Mouse (Mus musculus) limb, embryonic 10.5 days (tissue): ENCODE results near the gene Iqcf3. TPM values are rescaled to one million over a fixed set of nuclear protein-coding genes. Genes with fewer than 3 reads are reported as not detected.
"Not testable (repeated sequence)": the region's sequence is repeated elsewhere in the genome, so short reads cannot be mapped to it uniquely, and the experiment has no call there.

Experiments
- DNase-seq: peaks from one replicate; pipeline ENCODE4 v3.0.0-alpha.2; 2017; ENCODE audit warnings: low spot score
- H3K27ac ChIP-seq: fragments of 300-500 bp; sonication (generic); 2 replicates; pipeline ENCODE4 v1.5.1; 2016; ENCODE audit warnings: mild to moderate bottlenecking
- H3K27me3 ChIP-seq: fragments of 300-500 bp; sonication (generic); 2 replicates; pipeline ENCODE4 v1.6.1; 2016; ENCODE audit warnings: low read depth, mild to moderate bottlenecking; ENCODE audit not compliant: poor library complexity, severe bottlenecking
- H3K36me3 ChIP-seq: fragments of 300-500 bp; sonication (generic); 2 replicates; pipeline ENCODE4 v1.6.1; 2016; ENCODE audit warnings: mild to moderate bottlenecking, moderate library complexity
- H3K4me1 ChIP-seq: fragments of 300-500 bp; sonication (generic); 2 replicates; pipeline ENCODE4 v1.6.1; 2016
- H3K4me3 ChIP-seq: fragments of 300-500 bp; sonication (generic); 2 replicates; pipeline ENCODE4 v1.5.1; 2016; ENCODE audit warnings: mild to moderate bottlenecking, moderate library complexity
- H3K9me3 ChIP-seq: fragments of 300-500 bp; sonication (generic); replicated peaks from 2 replicates; pipeline ENCODE4 v1.6.1; 2016; ENCODE audit warnings: mild to moderate bottlenecking
- WGBS: fragments of 180-500 bp; shearing (Covaris S2); methylation state at CpG from one replicate; pipeline ENCODE4 v1.1.7; 2016; 5-methylcytosine and 5-hydroxymethylcytosine counted together
- polyA plus RNA-seq: library from polyadenylated mRNA; unstranded; fragments of >200 nt; fragmentation: Nextera tagmentation; extraction: Ambion mirVana; gene quantifications from 2 replicates; pipeline ENCODE4 v1.2.1, GENCODE M21; 2016

Iqcf3 gene
- polyA plus RNA-seq: not detected in 2 replicates

DNA sequence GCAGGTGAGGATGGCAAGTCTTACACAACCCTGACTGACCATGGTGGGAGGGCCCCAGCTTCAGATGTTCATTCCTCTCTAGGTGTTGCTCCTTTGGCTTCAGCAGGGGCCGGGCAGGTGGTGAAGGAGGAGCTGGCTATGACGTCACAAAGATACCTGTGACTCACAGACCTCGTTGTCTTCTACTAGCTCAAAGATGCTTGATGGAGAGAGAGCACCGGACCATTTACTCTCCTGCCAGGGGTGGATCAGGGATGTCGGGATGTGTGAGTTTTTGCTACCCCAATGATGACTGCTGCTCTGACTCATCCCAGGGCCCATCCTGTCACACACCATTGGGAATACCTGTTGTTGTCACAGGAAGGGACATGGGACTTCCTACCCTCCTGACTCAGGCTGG, at the start of gene Iqcf3:
Gene Iqcf3 (minus strand): TSS at position 101 of the 400 bp plus-strand sequence.
- Histone ChIP-seq H3K9me3 (no peaks in the 10 kb centered on the region), H3K4me3 (no peak within 1 kb of the TSS), H3K27me3 (no peaks in the 10 kb centered on the region), H3K36me3 (no peaks in the 10 kb centered on the region), H3K4me1 (0 out of 2 replicates have a peak, but pooled peaks cover 3% of the 10 kb centered on the region), H3K27ac (no peak within 1 kb of the TSS)
- 90% methylated on average over 5 of the region's 5 CpGs for WGBS
- DNase-seq: no peak

- Histone ChIP-seq H3K27ac (no peak overlapping the region), H3K4me3 (no peak overlapping the region), H3K36me3 (no peaks in the 10 kb centered on the region), H3K4me1 (no peaks in the 10 kb centered on the region), H3K27me3 (no peaks in the 10 kb centered on the region), H3K9me3 (no peaks in the 10 kb centered on the region)
- no peak for DNase-seq
- 86% methylated on average over 4 of the region's 4 CpGs for WGBS
These were observed 49.3 kb upstream of the Iqcf3 start for GRCm38 (mm10) chr9:106610727-106611126.

DNA sequence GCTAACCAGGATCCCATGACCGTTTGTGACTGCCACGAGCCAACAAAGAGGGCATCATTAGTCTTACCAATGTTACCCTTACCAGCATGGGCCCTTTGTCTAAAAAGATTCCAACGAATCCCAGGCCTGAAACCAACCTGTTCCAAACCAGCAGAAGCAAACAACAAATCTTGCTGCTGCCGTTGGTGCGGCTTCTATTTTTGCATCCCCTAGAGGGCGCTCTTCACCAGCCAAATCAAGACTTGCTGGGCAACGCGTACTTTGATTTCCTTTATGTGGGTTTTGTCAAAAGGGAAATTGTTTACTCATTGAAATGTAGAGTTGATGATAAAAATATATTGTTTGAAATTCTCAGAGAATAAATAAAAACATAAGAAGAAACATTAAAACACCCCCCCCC, 39.1 kb upstream of the Iqcf3 start:
- Histone ChIP-seq H3K4me1 (peaks cover 3% of the 10 kb centered on the region; the same call in 1 of the 2 replicates), H3K27me3 (no peaks in the 10 kb centered on the region), H3K4me3 (no peak overlapping the region), H3K9me3 (no peaks in the 10 kb centered on the region), H3K27ac (no peak overlapping the region), H3K36me3 (no peaks in the 10 kb centered on the region)
- peak; percentile 66 for DNase-seq
- WGBS: 39% methylated on average over 8 of the region's 8 CpGs

- WGBS: 42% methylated on average over 7 of the region's 7 CpGs
- Histone ChIP-seq H3K27me3 (no peaks in the 10 kb centered on the region), H3K4me1 (peaks cover 3% of the 10 kb centered on the region; the same call in 1 of the 2 replicates), H3K36me3 (no peaks in the 10 kb centered on the region), H3K9me3 (no peaks in the 10 kb centered on the region), H3K27ac (no peak overlapping the region), H3K4me3 (no peak overlapping the region)
- DNase-seq: no peak
These were observed 37.0 kb upstream of the Iqcf3 start for GRCm38 (mm10) chr9:106598466-106598865.

DNA sequence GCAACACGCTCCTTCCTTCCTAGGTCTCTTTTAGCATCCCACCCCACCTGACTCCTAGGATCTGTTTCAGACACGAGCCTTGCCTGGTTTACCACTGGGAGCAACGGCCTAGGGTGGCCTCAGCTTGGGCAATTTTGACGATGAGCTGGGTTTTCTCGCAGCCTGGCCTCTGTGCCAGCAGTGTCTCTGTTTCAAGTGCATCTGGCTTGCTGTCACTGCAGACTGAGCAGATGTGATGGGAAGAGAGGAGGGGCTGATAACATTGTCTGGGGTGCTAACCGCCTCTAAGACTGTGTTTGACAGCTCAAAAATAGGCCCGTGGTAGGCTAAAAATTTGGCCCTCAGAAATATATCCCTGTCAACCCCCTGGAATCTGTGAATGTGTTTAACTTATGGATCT, 34.4 kb upstream of the Iqcf3 start:
- H3K9me3 ChIP-seq: no peaks in the 10 kb centered on the region
- H3K4me1 ChIP-seq: peaks cover 3% of the 10 kb centered on the region; the same call in 1 of the 2 replicates
- H3K27ac ChIP-seq: no peak overlapping the region
- no peak overlapping the region for H3K4me3 ChIP-seq
- WGBS: 77% methylated on average over 7 of the region's 7 CpGs
- H3K36me3 ChIP-seq: no peaks in the 10 kb centered on the region
- DNase-seq: no peak
- H3K27me3 ChIP-seq: no peaks in the 10 kb centered on the region

- DNase-seq, H3K27ac ChIP-seq, H3K9me3 ChIP-seq, H3K27me3 ChIP-seq, H3K4me1 ChIP-seq, H3K36me3 ChIP-seq, H3K4me3 ChIP-seq: not testable (repeated sequence)
- WGBS: 31% methylated on average over 4 of the region's 4 CpGs
These were observed 34.0 kb upstream of the Iqcf3 start for GRCm38 (mm10) chr9:106595402-106595801.

DNA sequence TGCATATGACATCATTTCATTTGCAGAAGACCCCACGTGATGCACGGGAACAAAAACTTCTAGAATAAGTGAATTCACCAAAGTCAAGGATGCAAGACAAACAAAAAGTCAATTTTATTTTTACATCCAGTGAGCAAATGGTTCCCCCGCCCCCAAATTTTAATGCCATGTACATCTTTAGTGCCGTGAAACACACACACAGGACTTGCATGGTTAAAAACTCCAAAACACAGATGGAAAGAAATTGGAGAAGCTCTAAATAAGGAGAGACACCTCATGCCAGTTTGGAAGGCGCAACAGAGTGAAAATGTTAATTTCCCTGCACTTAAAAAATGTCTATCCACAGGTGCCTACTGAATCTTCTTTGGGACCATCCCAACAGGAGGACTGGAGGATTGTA, 30.7 kb upstream of the Iqcf3 start:
- H3K36me3 ChIP-seq: no peaks in the 10 kb centered on the region
- peaks cover 3% of the 10 kb centered on the region; the same call in 1 of the 2 replicates for H3K4me1 ChIP-seq
- no peaks in the 10 kb centered on the region for H3K9me3 ChIP-seq
- no peak overlapping the region for H3K27ac ChIP-seq
- H3K27me3 ChIP-seq: no peaks in the 10 kb centered on the region
- no peak for DNase-seq
- no peak overlapping the region for H3K4me3 ChIP-seq
- 91% methylated on average over 5 of the region's 5 CpGs for WGBS

DNA sequence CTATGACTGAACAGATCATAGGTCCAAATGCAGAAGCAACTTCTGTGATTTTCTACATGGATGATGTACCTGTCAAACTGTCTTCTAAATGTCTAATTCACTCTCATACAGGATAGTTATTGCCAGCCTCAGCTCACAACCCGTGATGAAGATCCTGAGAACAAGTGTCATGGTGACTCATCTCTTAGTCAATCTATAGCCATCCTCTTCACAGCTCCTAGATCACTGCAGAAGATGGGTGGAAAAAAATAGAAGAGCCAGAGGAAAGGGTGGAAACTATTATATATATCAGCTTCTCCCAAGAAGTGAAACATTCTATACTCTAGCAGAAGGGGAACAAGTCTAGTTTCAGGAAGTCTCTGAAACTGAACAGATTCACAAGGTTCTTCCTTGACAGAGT, 21.1 kb upstream of the Iqcf3 start:
- Histone ChIP-seq H3K4me3 (no peak overlapping the region), H3K36me3 (no peaks in the 10 kb centered on the region), H3K27ac (no peak overlapping the region), H3K4me1 (no peaks in the 10 kb centered on the region), H3K27me3 (no peaks in the 10 kb centered on the region), H3K9me3 (no peaks in the 10 kb centered on the region)
- WGBS: 83% methylated on average over 1 of the region's 1 CpGs
- DNase-seq: no peak

DNA sequence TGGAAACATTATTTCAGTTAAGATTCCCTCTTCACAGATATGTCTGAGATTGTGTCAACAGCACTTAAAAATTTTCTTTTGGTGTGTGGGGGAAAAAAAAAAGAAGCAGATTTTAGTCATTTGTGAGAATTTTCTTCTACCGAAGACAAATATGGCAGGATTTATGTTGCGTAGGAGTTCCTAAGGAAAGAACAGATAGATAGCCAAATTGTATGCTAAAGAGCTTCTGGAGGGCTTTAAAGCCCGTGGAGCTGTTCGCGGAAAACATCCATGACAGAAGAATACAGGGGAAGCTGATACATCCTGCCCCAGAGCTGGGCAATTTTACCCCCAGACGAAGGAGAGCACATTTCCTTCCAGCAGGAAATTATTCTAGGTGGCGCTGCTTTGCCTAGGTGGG, 18.6 kb upstream of the Iqcf3 start:
- no peak for DNase-seq
- WGBS: 88% methylated on average over 7 of the region's 7 CpGs
- Histone ChIP-seq H3K36me3 (no peaks in the 10 kb centered on the region), H3K27me3 (no peaks in the 10 kb centered on the region), H3K27ac (no peak overlapping the region), H3K4me1 (no peaks in the 10 kb centered on the region), H3K4me3 (no peak overlapping the region), H3K9me3 (no peaks in the 10 kb centered on the region)

DNA sequence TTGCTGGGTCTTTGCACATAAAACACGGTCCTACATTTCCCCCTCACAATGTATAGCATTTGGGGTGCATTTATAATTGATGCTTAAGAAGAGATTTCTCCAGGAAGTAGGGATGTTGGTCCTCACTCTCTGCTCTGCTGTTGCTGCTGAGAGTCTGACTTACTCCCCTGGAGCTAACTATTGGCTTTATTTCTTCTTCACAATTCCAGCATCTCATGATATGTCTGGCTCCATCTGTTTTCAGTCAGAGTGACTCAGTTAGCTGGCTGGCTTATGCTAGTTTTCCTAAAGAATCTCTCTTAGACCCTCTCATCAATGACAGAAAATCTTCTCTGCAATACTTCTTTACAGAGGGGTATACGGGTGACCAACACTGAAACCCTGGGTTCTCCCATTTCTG, 14.7 kb upstream of the Iqcf3 start:
- H3K36me3 ChIP-seq: no peaks in the 10 kb centered on the region
- H3K4me1 ChIP-seq: no peaks in the 10 kb centered on the region
- H3K9me3 ChIP-seq: no peaks in the 10 kb centered on the region
- H3K4me3 ChIP-seq: no peak overlapping the region
- H3K27ac ChIP-seq: no peak overlapping the region
- DNase-seq: no peak
- 84% methylated on average over 2 of the region's 2 CpGs for WGBS
- no peaks in the 10 kb centered on the region for H3K27me3 ChIP-seq

- Histone ChIP-seq H3K27me3 (no peaks in the 10 kb centered on the region), H3K9me3 (no peaks in the 10 kb centered on the region), H3K4me1 (no peaks in the 10 kb centered on the region), H3K4me3 (no peak overlapping the region), H3K36me3 (no peaks in the 10 kb centered on the region), H3K27ac (no peak overlapping the region)
- 92% methylated on average over 5 of the region's 5 CpGs for WGBS
- DNase-seq: no peak
These were observed 11.9 kb upstream of the Iqcf3 start for GRCm38 (mm10) chr9:106573366-106573765.

- no peaks in the 10 kb centered on the region for H3K9me3 ChIP-seq
- 86% methylated on average over 2 of the region's 2 CpGs for WGBS
- no peak overlapping the region for H3K4me3 ChIP-seq
- DNase-seq: no peak
- H3K4me1 ChIP-seq: no peaks in the 10 kb centered on the region
- no peaks in the 10 kb centered on the region for H3K27me3 ChIP-seq
- H3K36me3 ChIP-seq: no peaks in the 10 kb centered on the region
- no peak overlapping the region for H3K27ac ChIP-seq
These were observed 10.8 kb upstream of the Iqcf3 start for GRCm38 (mm10) chr9:106572186-106572585.

GRCm38 (mm10) chr9:106570896-106571295, 9.5 kb upstream of the Iqcf3 start, which contains the start of gene Iqcf4:
Gene Iqcf4 (minus strand): TSS chr9:106570996.
- no peak for DNase-seq
- H3K4me3 ChIP-seq: no peak within 1 kb of the TSS
- WGBS: 91% methylated on average over 7 of the region's 7 CpGs
- no peaks in the 10 kb centered on the region for H3K27me3 ChIP-seq
- no peak within 1 kb of the TSS for H3K27ac ChIP-seq
- no peaks in the 10 kb centered on the region for H3K36me3 ChIP-seq
- 0 out of 2 replicates have a peak, but pooled peaks cover 3% of the 10 kb centered on the region for H3K4me1 ChIP-seq
- H3K9me3 ChIP-seq: no peaks in the 10 kb centered on the region

DNA sequence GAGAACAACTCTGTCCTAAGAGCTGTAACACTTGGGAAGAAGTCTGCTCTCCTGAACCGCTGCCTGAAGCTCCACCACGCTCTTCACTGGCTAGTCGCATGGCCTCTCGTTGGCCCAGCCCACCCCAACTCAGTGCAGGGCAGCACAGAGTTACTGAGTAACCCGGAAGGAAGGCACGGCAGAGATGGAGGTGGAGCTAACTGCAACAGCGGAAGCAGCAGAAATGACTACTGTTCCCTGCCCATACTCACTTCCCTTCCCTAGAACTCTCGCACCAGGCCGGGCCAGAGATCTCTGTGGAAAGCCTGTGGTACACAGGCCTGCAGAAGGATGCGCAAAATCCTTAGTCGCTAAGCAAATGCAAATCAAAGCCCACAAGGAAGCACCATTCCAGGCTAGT, 5.0 kb upstream of the Iqcf3 start:
- Histone ChIP-seq H3K27ac (no peak overlapping the region), H3K4me1 (0 out of 2 replicates have a peak, but pooled peaks cover 3% of the 10 kb centered on the region), H3K9me3 (no peaks in the 10 kb centered on the region), H3K36me3 (no peaks in the 10 kb centered on the region), H3K4me3 (no peak overlapping the region), H3K27me3 (no peaks in the 10 kb centered on the region)
- 63% methylated on average over 11 of the region's 11 CpGs for WGBS
- no peak for DNase-seq
